Mouse (Mus musculus) heart, embryonic 14.5 days (tissue): ENCODE measurements at regions not wholly inside any gene's neighbourhood (a gene's known extent, or its start where the extent isn't known, plus 50 kb on each side); places are given as distances from the start of the nearest gene placed in this dataset.
A peak's percentile ranks its signal among the peaks of the same experiment; 100 is the strongest.

Experiments
- ATAC-seq: fragments of 200-750 bp; cut with Nextera tagmentation; 2 replicates; pipeline ENCODE4 v1.8.0; 2017; ENCODE audit warnings: low read depth, moderate TSS enrichment; ENCODE audit not compliant: insufficient number of reproducible peaks, insufficient read depth, low FRiP score
- H3K27ac ChIP-seq, 2 experiments: fragments of 200-500 bp in 1 of 2; fragments of 300-500 bp in 1 of 2; sonication (generic) in 1 of 2; replicated peaks in 1 of 2; 2 replicates each; pipeline ENCODE4 v1.5.1; 2012 to 2014; ENCODE audit warnings: low read depth in 2 of 2, low read length in 2 of 2, control low read depth in 1 of 2, mild to moderate bottlenecking in 1 of 2, mixed read lengths in 1 of 2; ENCODE audit not compliant: control insufficient read depth in 1 of 2, insufficient read depth in 1 of 2
- H3K27me3 ChIP-seq: fragments of 300-500 bp; sonication (generic); 2 replicates; pipeline ENCODE4 v1.6.1; 2014; ENCODE audit warnings: mild to moderate bottlenecking, low read length, control low read depth; ENCODE audit not compliant: control insufficient read depth, insufficient read depth
- H3K36me3 ChIP-seq: fragments of 300-500 bp; sonication (generic); 2 replicates; pipeline ENCODE4 v1.6.1; 2014; ENCODE audit warnings: mild to moderate bottlenecking, control low read depth, low read length, mixed read lengths; ENCODE audit not compliant: control insufficient read depth, insufficient read depth
- H3K4me1 ChIP-seq, 2 experiments: fragments of 200-500 bp in 1 of 2; fragments of 300-500 bp in 1 of 2; sonication (generic) in 1 of 2; 2 replicates each; pipeline ENCODE4 v1.6.1; 2012 to 2014; ENCODE audit warnings: low read length in 2 of 2, control low read depth in 1 of 2, mixed read lengths in 1 of 2; ENCODE audit not compliant: control insufficient read depth in 2 of 2, insufficient read depth in 2 of 2
- H3K4me2 ChIP-seq: fragments of 300-500 bp; sonication (generic); 2 replicates; pipeline ENCODE4 v1.6.1; 2014; ENCODE audit warnings: mild to moderate bottlenecking, low read length
- H3K4me3 ChIP-seq, 2 experiments: fragments of 200-500 bp in 1 of 2; fragments of 300-500 bp in 1 of 2; sonication (generic) in 1 of 2; 2 replicates each; pipeline ENCODE4 v1.5.1; 2012 to 2014; ENCODE audit warnings: low read length in 2 of 2, mild to moderate bottlenecking in 2 of 2, control low read depth in 1 of 2, low read depth in 1 of 2, moderate library complexity in 1 of 2; ENCODE audit not compliant: control insufficient read depth in 1 of 2, insufficient read depth in 1 of 2
- H3K9ac ChIP-seq: fragments of 300-500 bp; sonication (generic); 2 replicates; pipeline ENCODE4 v1.6.1; 2014; ENCODE audit warnings: mild to moderate bottlenecking, low read length
- H3K9me3 ChIP-seq: fragments of 300-500 bp; sonication (generic); 2 replicates; pipeline ENCODE4 v1.6.1; 2016; ENCODE audit warnings: low read length, control low read depth; ENCODE audit not compliant: control insufficient read depth
- WGBS: fragments of 180-500 bp; shearing (Covaris S2); extraction: QIAGEN DNeasy Blood & Tissue Kit; methylation state at CpG from one replicate; pipeline ENCODE4 v1.1.7; 2014; 5-methylcytosine and 5-hydroxymethylcytosine counted together

DNA sequence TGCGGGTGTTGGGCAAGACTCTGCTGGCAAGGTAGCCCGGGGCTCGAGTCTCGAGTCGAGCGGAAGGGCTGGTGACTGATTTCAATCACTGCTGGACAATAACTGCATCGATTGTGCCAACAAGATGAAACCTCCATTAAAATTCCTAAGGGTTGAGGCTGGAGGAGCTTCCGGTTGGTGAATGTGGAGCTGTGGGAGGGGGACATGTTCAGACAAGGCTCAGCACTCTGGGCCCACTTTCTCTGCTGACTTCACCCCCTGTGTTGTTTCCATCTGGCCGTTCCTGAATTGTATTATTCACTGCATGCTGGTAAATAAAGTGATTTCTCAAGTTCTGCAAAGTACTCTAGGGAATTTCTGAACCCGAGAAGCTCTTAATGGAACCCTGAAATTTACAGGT is 261.2 kb upstream of the Cxcr4 start:
- WGBS: 86% methylated on average over 9 of the region's 10 CpGs
- H3K27me3 ChIP-seq: no peaks in the 10 kb centered on the region
- H3K4me3 ChIP-seq: no peak overlapping the region
- no peak for ATAC-seq
- H3K4me2 ChIP-seq: no peak overlapping the region
- H3K27ac ChIP-seq: no peak overlapping the region
- no peaks in the 10 kb centered on the region; a peak in 1 of 4 replicates for H3K4me1 ChIP-seq
- H3K36me3 ChIP-seq: no peaks in the 10 kb centered on the region
- no peaks in the 10 kb centered on the region for H3K9me3 ChIP-seq
- no peak overlapping the region for H3K9ac ChIP-seq

DNA sequence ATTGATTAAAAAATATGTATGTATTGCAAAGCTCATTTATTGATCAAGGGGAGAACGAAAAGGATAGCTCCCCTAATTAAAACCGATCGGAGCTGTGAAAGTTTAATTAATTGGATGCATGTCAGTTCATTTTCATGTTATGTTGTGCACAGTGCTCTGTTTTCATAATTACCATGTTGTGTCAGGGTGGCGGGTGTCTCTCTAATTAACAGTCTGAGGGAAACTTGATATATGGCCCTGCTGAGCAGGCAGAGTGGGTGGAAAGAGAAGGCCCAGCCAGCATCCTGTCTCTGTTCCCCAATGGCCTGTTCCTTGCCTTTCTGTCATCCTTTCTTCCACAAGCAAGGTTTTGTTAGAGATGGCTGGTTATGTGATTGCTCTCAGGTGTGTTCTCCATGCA is 245.3 kb upstream of the Cxcr4 start:
- H3K4me2 ChIP-seq: no peak overlapping the region
- 91% methylated on average over 4 of the region's 4 CpGs for WGBS
- H3K36me3 ChIP-seq: no peaks in the 10 kb centered on the region
- 0 out of 2 replicates have a peak, but pooled peaks cover 4% of the 10 kb centered on the region for H3K27me3 ChIP-seq
- H3K9ac ChIP-seq: no peak overlapping the region
- H3K4me1 ChIP-seq: no peaks in the 10 kb centered on the region
- ATAC-seq: no peak
- no peaks in the 10 kb centered on the region for H3K9me3 ChIP-seq
- H3K4me3 ChIP-seq: no peak overlapping the region
- no peak overlapping the region for H3K27ac ChIP-seq

DNA sequence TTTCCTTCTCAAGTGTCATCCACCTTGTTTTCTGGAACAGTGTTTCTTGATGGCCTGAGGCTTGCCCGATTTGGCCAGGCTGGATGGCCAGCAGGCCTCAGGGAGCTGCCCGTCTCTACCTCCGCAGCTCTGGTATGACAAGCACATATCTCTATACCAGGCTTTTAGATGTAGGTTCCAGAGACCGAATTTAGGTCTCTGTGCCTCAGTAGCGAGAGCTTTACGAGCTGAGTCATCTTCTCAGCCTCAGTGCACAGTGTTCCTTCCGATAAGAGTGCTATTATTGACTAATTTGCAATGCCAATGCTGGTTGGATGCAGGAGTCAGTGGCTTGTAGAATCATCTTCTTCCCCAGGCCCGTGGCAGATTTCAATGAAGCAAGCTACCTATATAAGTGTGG is 243.4 kb upstream of the Cxcr4 start:
- H3K4me1 ChIP-seq: no peaks in the 10 kb centered on the region
- no peaks in the 10 kb centered on the region for H3K36me3 ChIP-seq
- H3K9me3 ChIP-seq: no peaks in the 10 kb centered on the region
- WGBS: 70% methylated on average over 8 of the region's 8 CpGs
- H3K27ac ChIP-seq: no peak overlapping the region
- no peak for ATAC-seq
- no peak overlapping the region for H3K4me3 ChIP-seq
- H3K4me2 ChIP-seq: no peak overlapping the region
- H3K9ac ChIP-seq: no peak overlapping the region
- 0 out of 2 replicates have a peak, but pooled peaks cover 4% of the 10 kb centered on the region for H3K27me3 ChIP-seq

DNA sequence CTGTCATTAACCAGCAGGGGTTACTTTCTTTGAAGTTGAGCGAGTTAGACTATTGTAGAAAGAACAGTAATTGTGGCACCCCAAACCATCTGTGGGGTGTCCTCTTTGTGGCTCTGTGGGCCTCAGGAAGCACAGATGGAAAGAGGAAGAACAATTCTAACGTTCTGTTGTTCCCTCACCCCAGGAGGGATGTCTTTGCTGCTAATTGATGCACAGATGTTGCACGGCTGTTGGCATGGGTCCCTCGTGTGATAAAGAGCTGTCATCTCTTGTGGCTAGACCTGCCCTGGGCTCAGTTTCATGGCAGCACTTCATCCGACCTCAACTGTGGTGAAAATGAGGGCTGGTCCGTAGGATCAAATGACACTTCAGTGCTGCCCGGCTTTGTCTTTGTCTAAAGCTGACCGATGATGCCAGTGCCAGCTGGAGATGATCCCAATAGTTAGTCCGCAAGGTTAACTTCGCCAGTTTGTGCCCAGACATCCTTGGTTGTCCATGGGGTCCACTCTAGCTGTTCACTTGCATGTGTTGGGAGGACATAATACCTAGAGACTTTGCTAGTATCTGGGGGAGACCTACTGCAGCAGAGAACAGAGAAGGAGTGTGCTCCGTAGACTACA is 241.1 kb upstream of the Cxcr4 start:
- no peak overlapping the region for H3K27ac ChIP-seq
- 32% methylated on average over 11 of the region's 11 CpGs for WGBS
- no peaks in the 10 kb centered on the region for H3K36me3 ChIP-seq
- no peak for ATAC-seq
- no peak overlapping the region for H3K9ac ChIP-seq
- H3K9me3 ChIP-seq: no peaks in the 10 kb centered on the region
- 0 out of 2 replicates have a peak, but pooled peaks cover 4% of the 10 kb centered on the region for H3K27me3 ChIP-seq
- no peak overlapping the region for H3K4me3 ChIP-seq
- H3K4me2 ChIP-seq: no peak overlapping the region
- H3K4me1 ChIP-seq: no peaks in the 10 kb centered on the region

DNA sequence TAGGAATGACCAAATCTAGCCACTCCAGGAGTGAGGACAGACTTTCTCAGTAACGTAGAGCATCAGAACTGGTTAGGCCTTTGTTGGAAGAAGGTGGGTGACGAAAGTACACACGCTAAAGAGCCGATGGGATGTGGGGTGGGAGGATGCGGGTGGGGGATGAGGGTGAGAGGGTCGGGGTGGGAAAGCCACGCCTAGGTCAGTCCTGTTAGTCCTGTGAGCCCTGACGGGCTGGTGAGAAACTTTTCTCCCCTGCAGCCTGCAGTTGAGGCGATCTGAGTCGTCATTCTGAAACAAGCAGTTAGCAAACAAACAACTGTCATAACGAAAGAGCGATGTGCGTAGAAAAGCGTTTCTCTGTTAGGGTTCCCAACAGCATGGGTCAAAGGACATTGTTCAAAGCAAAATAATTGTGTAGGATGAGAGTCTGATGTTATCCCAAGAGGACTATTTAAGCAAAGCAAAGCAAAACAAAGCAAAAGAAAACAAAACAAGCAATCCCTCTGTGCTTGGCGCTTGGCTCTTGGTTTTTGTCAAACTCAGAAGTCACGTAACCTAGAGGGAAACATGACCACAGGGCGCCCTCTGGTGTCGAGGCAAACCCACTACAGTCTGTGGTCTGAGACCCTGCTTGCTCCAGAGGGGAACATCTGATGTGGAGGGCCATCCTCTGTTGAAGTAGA is 240.2 kb upstream of the Cxcr4 start:
- no peaks in the 10 kb centered on the region for H3K9me3 ChIP-seq
- H3K27me3 ChIP-seq: 0 out of 2 replicates have a peak, but pooled peaks cover 4% of the 10 kb centered on the region
- no peaks in the 10 kb centered on the region for H3K36me3 ChIP-seq
- 21% methylated on average over 18 of the region's 18 CpGs for WGBS
- peak overlapping the region; percentile 67 for H3K4me2 ChIP-seq
- ATAC-seq: no peak
- no peak overlapping the region for H3K27ac ChIP-seq
- H3K4me1 ChIP-seq: no peaks in the 10 kb centered on the region
- peak overlapping the region; percentile 30 to 34 for H3K4me3 ChIP-seq
- peak overlapping the region; percentile 58 for H3K9ac ChIP-seq

DNA sequence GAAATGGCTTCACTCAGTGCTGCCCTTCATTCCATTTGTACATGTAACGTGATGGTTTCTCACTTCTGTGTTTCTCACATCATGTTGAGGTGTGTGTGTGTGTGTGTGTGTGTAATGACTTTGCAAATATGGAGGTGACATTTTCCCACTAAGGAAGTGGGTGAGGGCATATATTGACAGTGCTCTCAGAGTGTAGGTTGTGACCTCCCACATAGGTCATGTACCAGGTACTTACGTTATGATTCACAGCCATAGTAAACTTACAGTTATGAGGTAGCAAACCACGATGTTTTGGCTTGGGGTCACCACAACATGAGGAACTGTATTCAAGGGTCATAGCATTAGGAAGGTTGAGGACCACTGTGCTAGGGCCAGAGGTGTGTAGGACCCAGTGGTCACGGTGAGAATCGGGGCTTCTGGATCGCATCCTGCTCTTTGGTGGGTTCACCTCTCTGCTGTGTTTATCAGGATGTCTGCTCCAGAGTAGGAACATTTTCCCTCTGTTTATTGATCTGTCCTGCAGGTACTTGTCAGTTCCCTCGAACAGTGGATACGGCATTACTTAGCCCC is 238.7 kb upstream of the Cxcr4 start:
- no peaks in the 10 kb centered on the region for H3K9me3 ChIP-seq
- 0 out of 2 replicates have a peak, but pooled peaks cover 4% of the 10 kb centered on the region for H3K27me3 ChIP-seq
- no peak overlapping the region for H3K4me2 ChIP-seq
- H3K4me3 ChIP-seq: no peak overlapping the region
- 87% methylated on average over 8 of the region's 8 CpGs for WGBS
- no peak overlapping the region for H3K27ac ChIP-seq
- ATAC-seq: no peak
- no peak overlapping the region for H3K9ac ChIP-seq
- no peaks in the 10 kb centered on the region for H3K4me1 ChIP-seq
- no peaks in the 10 kb centered on the region for H3K36me3 ChIP-seq

DNA sequence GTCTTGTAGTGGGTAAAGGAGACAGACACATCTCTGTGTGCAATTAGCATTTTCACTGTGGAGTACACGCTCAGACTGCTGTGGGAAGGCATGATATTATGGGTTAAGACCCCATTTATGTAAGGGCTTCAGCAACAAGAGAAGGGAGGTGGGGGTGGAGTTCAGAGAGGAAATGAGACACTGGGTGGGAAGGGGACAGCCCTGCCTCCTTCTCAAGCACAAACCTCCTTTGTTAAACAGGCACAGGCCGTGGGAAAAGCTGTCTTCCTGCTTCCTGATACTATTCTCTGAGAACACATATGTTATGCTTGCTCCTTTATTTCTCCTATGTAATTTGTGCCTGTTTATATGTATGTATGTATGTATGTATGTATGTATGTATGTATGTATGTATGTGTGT is 237.4 kb upstream of the Cxcr4 start:
- WGBS: 46% methylated on average over 2 of the region's 2 CpGs
- Histone ChIP-seq H3K27ac (no peak overlapping the region), H3K4me2 (no peak overlapping the region), H3K4me1 (no peaks in the 10 kb centered on the region), H3K4me3 (no peak overlapping the region), H3K27me3 (0 out of 2 replicates have a peak, but pooled peaks cover 4% of the 10 kb centered on the region), H3K36me3 (no peaks in the 10 kb centered on the region), H3K9me3 (no peaks in the 10 kb centered on the region), H3K9ac (no peak overlapping the region)
- ATAC-seq: no peak
